Mouse (Mus musculus) neural tube, embryonic 11.5 days (tissue): ENCODE data around the gene Grb2. TPM values are rescaled to one million over a fixed set of nuclear protein-coding genes. Genes with fewer than 3 reads are reported as not detected.

Experiments
- ATAC-seq: fragments of 200-750 bp; cut with Nextera tagmentation; 2 replicates; pipeline ENCODE4 v1.8.0; 2017; ENCODE audit warnings: moderate number of reproducible peaks, mild to moderate bottlenecking, moderate TSS enrichment, moderate library complexity; ENCODE audit not compliant: insufficient read depth, low FRiP score, low TSS enrichment
- DNase-seq: peaks from one replicate; pipeline ENCODE4 v3.0.0-alpha.2; 2015; ENCODE audit warnings: low spot score
- H3K27ac ChIP-seq: fragments of 300-500 bp; sonication (generic); 2 replicates; pipeline ENCODE4 v1.5.1; 2014; ENCODE audit warnings: low read depth, mild to moderate bottlenecking, low read length
- H3K27me3 ChIP-seq: fragments of 300-500 bp; sonication (generic); 2 replicates; pipeline ENCODE4 v1.6.1; 2014; ENCODE audit warnings: mild to moderate bottlenecking, low read length, mixed read lengths; ENCODE audit not compliant: control insufficient read depth, insufficient read depth
- H3K36me3 ChIP-seq: fragments of 300-500 bp; sonication (generic); 2 replicates; pipeline ENCODE4 v1.6.1; 2014; ENCODE audit warnings: mild to moderate bottlenecking, low read length, moderate library complexity, mixed read lengths; ENCODE audit not compliant: control insufficient read depth, insufficient read depth
- H3K4me1 ChIP-seq: fragments of 300-500 bp; sonication (generic); 2 replicates; pipeline ENCODE4 v1.6.1; 2014; ENCODE audit warnings: low read length, mixed read lengths; ENCODE audit not compliant: control insufficient read depth, insufficient read depth
- H3K4me2 ChIP-seq: fragments of 300-500 bp; sonication (generic); 2 replicates; pipeline ENCODE4 v1.6.1; 2014; ENCODE audit warnings: low read depth, mild to moderate bottlenecking, moderate library complexity
- H3K4me3 ChIP-seq: fragments of 300-500 bp; sonication (generic); 2 replicates; pipeline ENCODE4 v1.5.1; 2014; ENCODE audit warnings: low read depth, low read length
- H3K9ac ChIP-seq: fragments of 300-500 bp; sonication (generic); 2 replicates; pipeline ENCODE4 v1.6.1; 2014; ENCODE audit warnings: mild to moderate bottlenecking, low read length
- H3K9me3 ChIP-seq: fragments of 300-500 bp; sonication (generic); 2 replicates; pipeline ENCODE4 v1.6.1; 2016; ENCODE audit warnings: low read length; ENCODE audit not compliant: control insufficient read depth
- WGBS: fragments of 180-500 bp; shearing (Covaris S2); extraction: QIAGEN DNeasy Blood & Tissue Kit; methylation state at CpG from one replicate; pipeline ENCODE4 v1.1.7; 2014; 5-methylcytosine and 5-hydroxymethylcytosine counted together
- polyA plus RNA-seq: library from polyadenylated mRNA; unstranded; fragments of >200 nt; fragmentation: Nextera tagmentation; extraction: Ambion mirVana; gene quantifications from 2 replicates; pipeline ENCODE4 v1.2.1, GENCODE M21; 2014

Gene Grb2
- polyA plus RNA-seq, 1 experiment from 2014 or later: 86.7 TPM

DNA sequence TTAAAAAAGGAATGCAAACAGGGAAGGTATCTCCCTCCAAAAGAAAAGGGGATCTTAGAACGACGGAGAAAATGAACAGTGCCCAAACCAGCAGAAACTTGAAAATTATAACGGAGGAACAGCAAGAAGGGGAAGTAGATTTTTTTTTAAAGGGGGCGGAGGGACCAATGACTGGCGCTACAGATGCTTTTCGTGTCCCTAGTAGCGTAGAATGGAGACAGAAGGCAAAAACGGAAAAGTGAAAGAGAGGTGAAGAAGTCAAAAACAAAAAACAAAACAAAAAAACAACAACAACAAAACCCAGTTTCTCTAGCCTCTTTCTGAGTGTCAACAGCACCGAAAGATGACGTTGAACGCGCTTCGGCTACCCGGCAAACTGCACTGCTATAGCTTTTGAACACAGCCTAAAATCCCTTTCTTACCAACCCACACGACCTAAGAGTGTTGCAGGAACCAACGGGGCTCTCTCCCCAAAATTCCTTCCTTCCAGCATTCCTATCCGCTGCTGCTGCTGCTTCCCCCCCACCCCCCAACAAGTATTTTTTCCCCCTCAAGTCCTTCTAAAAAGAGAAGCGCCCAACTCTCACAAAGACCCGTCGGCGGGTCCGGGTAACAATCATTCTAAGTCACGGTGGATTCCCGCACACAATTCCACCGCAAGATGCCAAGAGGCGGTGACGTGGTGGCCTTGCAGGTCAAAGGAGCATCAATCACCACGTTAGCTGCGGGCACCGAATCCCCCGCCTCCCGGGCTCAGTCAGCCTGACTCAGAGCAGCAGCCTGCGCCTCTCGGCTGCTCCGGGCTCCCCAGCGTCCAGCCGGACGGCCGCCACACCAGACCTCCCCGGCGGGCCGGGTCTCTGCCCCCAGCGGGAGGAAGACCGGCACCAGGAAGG is 836 bp downstream of the Grb2 start:
- Histone ChIP-seq H3K27ac (peak overlapping the region; percentile 93), H3K4me3 (peak overlapping the region; percentile 98), H3K36me3 (no peaks in the 10 kb centered on the region), H3K9ac (peak overlapping the region; percentile 94), H3K9me3 (no peaks in the 10 kb centered on the region), H3K27me3 (no peaks in the 10 kb centered on the region), H3K4me1 (peaks cover 11% of the 10 kb centered on the region), H3K4me2 (peak overlapping the region; percentile 67)
- ATAC-seq: peak; percentile 71
- DNase-seq: peak; percentile 77
- WGBS: under 1% methylated on average over 37 of the region's 44 CpGs

DNA sequence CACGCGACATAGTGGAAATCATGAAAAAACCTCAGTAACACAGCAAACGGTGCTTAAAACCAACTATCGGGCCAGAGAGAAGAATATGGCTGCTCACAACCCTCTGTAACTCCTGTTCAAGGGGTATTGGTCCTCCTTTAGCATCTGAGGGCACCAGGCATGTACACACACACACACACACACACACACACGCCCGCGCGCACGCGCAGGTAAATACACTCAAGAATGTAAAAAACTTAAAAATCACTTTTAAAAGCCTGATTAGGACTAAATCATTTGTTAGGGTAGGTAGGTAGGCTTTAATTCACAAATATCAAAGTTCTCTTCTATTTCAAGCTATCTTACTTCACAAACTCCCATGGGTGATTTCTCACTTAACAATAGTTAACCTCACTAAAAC is 1.8 kb downstream of the Grb2 start:
- no peak overlapping the region; the same call in 1 of the 2 replicates for H3K4me2 ChIP-seq
- no peak for DNase-seq
- no peak overlapping the region for H3K9ac ChIP-seq

GRCm38 (mm10) chr11:115705561-115705960 is 2.8 kb downstream of the Grb2 start:
- Histone ChIP-seq H3K4me3 (no peak overlapping the region), H3K9me3 (no peaks in the 10 kb centered on the region), H3K4me2 (no peak overlapping the region), H3K36me3 (no peaks in the 10 kb centered on the region), H3K27ac (no peak overlapping the region), H3K4me1 (peaks cover 12% of the 10 kb centered on the region), H3K9ac (no peak overlapping the region), H3K27me3 (no peaks in the 10 kb centered on the region)
- ATAC-seq: no peak
- 90% methylated on average over 2 of the region's 2 CpGs for WGBS
- no peak for DNase-seq

More for the DNA sequence above, 1.8 kb downstream of the Grb2 start:
- Histone ChIP-seq H3K36me3 (no peaks in the 10 kb centered on the region), H3K4me1 (peaks cover 11% of the 10 kb centered on the region), H3K4me3 (no peak overlapping the region; the same call in 1 of the 2 replicates), H3K27ac (no peak overlapping the region), H3K27me3 (no peaks in the 10 kb centered on the region), H3K9me3 (no peaks in the 10 kb centered on the region)
- WGBS: 94% methylated on average over 10 of the region's 10 CpGs
- no peak for ATAC-seq

DNA sequence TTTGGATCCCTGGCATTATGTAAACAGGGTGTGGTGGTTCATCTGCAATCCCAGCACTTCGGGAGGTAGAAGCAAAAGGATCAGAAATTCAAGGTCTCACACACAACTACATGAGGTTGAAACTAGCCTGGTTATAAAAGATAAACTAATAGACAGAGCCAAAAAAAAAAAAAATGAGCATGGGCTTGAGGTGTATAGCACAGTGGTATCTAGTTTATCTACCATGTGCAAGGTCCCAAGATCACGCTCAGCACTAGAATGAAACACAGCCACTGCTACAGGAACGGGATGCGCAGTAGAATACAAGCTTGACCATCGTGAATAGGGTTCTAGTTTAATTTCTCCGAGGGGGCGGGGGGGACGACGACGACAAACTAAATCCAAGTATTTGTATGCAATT is 3.7 kb downstream of the Grb2 start:
- DNase-seq (no peak), ATAC-seq (no peak)
- no peak overlapping the region for H3K4me3 ChIP-seq
- no peaks in the 10 kb centered on the region for H3K27me3 ChIP-seq
- H3K4me1 ChIP-seq: peaks cover 20% of the 10 kb centered on the region
- H3K27ac ChIP-seq: no peak overlapping the region
- no peaks in the 10 kb centered on the region for H3K36me3 ChIP-seq
- H3K9ac ChIP-seq: no peak overlapping the region
- H3K9me3 ChIP-seq: no peaks in the 10 kb centered on the region
- no peak overlapping the region for H3K4me2 ChIP-seq
- 94% methylated on average over 10 of the region's 10 CpGs for WGBS

- ATAC-seq (no peak), DNase-seq (no peak)
- no peaks in the 10 kb centered on the region for H3K36me3 ChIP-seq
- H3K4me3 ChIP-seq: no peak overlapping the region
- no peak overlapping the region for H3K9ac ChIP-seq
- H3K4me2 ChIP-seq: no peak overlapping the region
- no peak overlapping the region for H3K27ac ChIP-seq
- whole genome bisulfite sequencing: 88% methylated on average over 2 of the region's 2 CpGs
- H3K27me3 ChIP-seq: no peaks in the 10 kb centered on the region
- H3K4me1 ChIP-seq: peaks cover 16% of the 10 kb centered on the region
- H3K9me3 ChIP-seq: no peaks in the 10 kb centered on the region
These were observed 4.9 kb downstream of the Grb2 start for GRCm38 (mm10) chr11:115703466-115703865.

DNA sequence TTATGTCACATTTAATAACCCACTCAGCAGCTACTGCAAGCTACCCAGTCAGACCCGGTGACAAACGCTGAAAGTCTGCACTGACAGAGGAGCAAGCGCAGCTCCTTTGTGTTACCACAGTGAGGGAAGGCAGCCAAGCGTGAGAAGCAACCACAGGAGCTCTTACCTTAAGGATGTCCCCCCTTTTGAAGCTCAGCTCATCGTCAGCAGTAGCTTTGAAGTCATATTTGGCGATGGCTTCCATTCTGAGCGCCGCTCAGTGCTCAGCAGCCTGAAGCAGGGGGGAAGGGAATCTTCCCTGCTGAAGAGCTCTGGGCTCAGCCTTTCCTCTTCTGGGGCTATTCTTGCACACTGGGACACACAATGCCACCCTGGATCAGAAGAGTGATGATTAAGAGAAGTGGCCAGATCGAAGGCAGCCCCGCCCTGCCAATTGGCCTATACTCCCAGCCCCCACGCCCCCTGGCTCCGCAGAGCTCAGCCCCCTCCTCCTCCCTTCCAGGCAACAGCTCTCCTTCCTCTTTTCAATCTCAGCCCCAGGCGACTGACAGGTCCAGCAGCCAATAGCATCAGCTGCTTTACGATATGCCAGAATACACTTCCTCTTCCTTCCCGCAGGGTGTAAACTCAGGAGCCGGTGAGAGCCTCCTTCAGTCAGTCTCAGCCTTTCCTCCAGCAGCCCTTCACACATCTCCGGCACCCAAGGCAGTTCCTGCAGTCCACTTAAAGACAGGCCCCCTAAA is 9.2 kb downstream of the Grb2 start:
- no peaks in the 10 kb centered on the region for H3K36me3 ChIP-seq
- peak overlapping the region; percentile 72 for H3K9ac ChIP-seq
- DNase-seq: peak; percentile 87
- no peaks in the 10 kb centered on the region for H3K27me3 ChIP-seq
- 7% methylated on average over 17 of the region's 17 CpGs for WGBS
- H3K27ac ChIP-seq: peak overlapping the region; percentile 75
- peak overlapping the region; percentile 79 for H3K4me2 ChIP-seq
- H3K9me3 ChIP-seq: no peaks in the 10 kb centered on the region
- H3K4me1 ChIP-seq: peaks cover 11% of the 10 kb centered on the region
- H3K4me3 ChIP-seq: peak overlapping the region; percentile 50
- ATAC-seq: peak; percentile 83

DNA sequence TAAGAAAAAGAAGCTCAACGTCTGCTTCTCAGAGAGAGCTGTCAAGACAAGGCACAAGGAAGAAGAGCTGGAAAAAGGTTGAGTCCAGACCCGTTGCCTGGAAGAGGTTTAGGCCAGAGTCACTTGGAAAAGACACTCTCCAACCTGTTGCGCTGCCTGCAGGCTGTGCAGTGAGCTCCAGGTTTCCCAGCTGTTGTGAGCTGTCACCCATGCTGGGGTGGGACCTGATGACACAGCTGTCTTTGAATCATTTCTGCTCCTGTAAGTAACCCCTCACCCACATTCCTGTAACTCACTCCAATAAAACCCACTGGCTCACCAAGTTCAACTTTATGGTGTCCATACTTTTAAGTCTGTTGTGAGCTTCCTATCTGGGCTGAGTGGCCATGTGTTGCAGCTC is 10.7 kb downstream of the Grb2 start:
- no peaks in the 10 kb centered on the region for H3K9me3 ChIP-seq
- no peak overlapping the region for H3K9ac ChIP-seq
- H3K27ac ChIP-seq: no peak overlapping the region
- DNase-seq (no peak), ATAC-seq (no peak)
- no peaks in the 10 kb centered on the region; the same call in 1 of the 2 replicates for H3K36me3 ChIP-seq
- 85% methylated on average over 3 of the region's 3 CpGs for WGBS
- no peaks in the 10 kb centered on the region for H3K27me3 ChIP-seq
- no peak overlapping the region for H3K4me3 ChIP-seq
- H3K4me2 ChIP-seq: no peak overlapping the region
- peaks cover 11% of the 10 kb centered on the region for H3K4me1 ChIP-seq

DNA sequence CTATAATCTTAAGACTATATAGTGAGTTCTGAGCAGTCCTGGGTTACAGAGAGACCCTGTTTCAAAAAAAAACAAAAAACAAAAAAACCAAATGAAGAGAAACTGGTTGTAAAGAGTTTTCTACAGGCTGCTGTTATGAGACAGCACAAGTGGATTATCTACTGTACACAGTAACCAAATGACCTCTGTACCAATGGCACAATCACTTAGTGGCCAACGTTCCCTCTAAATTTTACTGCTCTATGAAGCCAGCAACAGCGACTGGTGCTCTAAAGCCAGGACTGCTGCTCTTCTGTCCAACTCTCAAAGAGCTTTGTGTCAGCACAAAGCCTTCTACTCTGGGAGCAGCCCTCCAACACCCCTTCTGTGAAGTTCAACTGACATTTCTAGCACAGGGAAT is 11.3 kb downstream of the Grb2 start:
- no peak for ATAC-seq
- 76% methylated on average over 2 of the region's 2 CpGs for WGBS
- H3K36me3 ChIP-seq: no peaks in the 10 kb centered on the region; the same call in 1 of the 2 replicates
- no peaks in the 10 kb centered on the region for H3K9me3 ChIP-seq
- DNase-seq: no peak
- H3K27ac ChIP-seq: no peak overlapping the region
- H3K9ac ChIP-seq: no peak overlapping the region; the same call in 1 of the 2 replicates
- no peaks in the 10 kb centered on the region for H3K27me3 ChIP-seq
- H3K4me2 ChIP-seq: no peak overlapping the region
- peaks cover 11% of the 10 kb centered on the region for H3K4me1 ChIP-seq
- no peak overlapping the region for H3K4me3 ChIP-seq
